Mouse (Mus musculus) adrenal gland, postnatal 4 days (tissue): Measurements from ENCODE around the gene Gm21981. TPM values are rescaled to one million over a fixed set of nuclear protein-coding genes. Genes with fewer than 3 reads are reported as not detected.
"Not testable (repeated sequence)": the region's sequence is repeated elsewhere in the genome, so short reads cannot be mapped to it uniquely, and the experiment has no call there.

Source experiments
- DNase-seq, 2 experiments: peaks; one replicate each; pipeline ENCODE4 v3.0.0; 2021 to 2022; ENCODE audit warnings: low spot score in 2 of 2, mixed read lengths in 2 of 2
- total RNA-seq, 2 experiments: library from RNA; stranded (reverse); gene quantifications; 2 replicates each; pipeline ENCODE4 v1.2.3; 2021

Gm21981 gene
- total RNA-seq, 2 experiments from 2014 or later = 1.5 to 1.7 TPM

DNA sequence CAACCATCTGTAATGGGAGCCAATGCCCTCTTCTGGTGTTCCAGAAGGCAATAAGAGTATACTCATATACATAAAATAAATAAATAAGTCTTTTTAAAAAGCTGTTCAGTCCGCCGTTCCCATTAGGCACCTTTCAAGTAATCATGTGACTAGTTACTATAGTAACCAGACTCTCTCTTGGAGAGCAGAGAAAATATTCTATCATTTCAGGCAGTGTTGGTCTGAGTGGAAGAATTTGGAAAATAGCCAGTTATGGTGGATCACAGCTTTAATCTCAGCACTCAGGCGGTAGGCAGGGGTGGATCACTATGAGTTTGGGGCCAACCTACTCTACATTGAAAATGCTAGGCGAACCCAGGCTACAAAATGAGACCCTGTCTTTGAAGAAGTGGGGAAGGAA, 25.1 kb downstream of the Gm21981 start:
- no peak for DNase-seq

- DNase-seq = no peak
Observed at GRCm38 (mm10) chr17:47664474-47664873, 29.8 kb downstream of the Gm21981 start.

GRCm38 (mm10) chr17:47663009-47663713, 31.1 kb downstream of the Gm21981 start:
- DNase-seq = no peak

GRCm38 (mm10) chr17:47658741-47659243, 35.5 kb downstream of the Gm21981 start:
- DNase-seq = no peak

DNA sequence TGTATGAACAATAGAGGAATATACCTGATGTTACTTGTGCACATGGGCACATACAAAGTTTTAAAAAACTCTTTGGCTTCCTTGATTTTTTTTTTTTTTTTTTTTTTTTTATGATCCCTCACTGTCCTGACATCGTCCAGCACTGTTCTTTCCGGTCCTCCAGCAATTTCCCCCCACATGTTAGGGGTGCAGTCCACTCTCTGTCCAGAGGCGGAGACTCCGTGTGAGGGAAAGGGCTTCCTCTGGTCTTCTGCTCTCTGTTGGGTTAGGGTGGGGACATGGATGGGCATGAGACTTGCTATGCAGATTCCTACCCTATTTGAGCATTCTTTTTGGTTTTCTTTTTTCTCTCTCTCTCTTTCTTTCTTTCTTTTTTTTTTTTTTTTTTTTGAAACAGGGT, 36.4 kb downstream of the Gm21981 start:
- DNase-seq = no peak

DNA sequence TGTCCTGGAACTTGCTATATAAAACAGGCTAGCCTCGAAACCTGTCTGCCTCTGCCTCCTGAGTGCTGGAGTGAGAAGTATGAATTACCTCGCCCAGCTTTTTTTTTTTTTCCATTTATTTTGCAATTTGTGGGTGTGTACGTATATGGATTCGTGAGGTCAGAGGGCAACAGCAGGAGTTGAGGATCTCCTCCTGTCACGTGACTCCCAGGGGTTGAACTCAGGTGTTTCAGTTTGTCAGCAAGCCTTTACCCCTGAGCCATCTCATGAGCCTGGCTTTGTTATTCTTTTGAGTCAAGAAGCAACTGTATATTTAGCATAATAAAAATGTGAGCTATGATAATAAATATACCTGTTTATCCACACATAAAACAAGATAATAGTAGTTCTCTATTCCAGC, 38.6 kb downstream of the Gm21981 start:
- no peak for DNase-seq

GRCm38 (mm10) chr17:47654346-47654745, 39.9 kb downstream of the Gm21981 start:
- DNase-seq = not testable (repeated sequence)

DNA sequence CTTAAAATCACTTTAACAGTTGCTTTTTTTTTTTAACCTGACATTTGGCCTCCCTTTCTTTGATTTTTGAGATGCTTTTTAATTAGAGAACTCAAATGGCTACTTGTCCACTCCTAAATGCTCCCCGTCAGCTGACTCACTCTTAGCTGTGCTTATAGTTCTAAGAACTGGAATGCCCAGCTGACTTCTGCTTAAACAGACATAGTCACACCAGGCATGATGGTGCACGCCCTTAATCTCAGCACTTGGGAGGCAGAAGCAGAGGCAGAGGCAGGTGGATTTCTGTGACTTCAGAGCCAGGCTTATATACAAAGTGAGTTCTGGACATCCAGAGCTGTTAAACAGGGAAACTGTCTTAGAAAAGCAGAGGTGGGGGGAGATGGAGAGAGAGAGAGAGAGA, 42.3 kb downstream of the Gm21981 start:
- no peak for DNase-seq

DNA sequence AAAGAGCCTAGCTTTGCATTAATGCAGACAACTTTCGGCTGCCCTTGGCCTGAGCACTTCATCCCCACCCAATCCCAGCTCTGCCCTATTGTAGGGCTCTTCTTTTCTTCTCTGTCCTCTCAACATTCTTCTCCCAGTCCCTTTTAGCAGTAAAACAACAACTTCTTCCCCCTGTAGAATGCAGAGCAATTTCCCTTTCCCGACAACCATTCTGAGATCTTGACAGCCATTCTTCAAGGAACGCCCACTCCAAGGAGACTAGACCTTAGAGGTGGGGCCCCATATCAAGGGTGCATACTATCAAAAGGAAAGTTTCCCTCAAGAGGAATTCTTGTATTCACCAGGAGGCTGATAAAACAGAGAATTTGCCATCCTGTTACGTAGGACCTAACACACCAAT, 45.3 kb downstream of the Gm21981 start:
- DNase-seq = no peak

DNA sequence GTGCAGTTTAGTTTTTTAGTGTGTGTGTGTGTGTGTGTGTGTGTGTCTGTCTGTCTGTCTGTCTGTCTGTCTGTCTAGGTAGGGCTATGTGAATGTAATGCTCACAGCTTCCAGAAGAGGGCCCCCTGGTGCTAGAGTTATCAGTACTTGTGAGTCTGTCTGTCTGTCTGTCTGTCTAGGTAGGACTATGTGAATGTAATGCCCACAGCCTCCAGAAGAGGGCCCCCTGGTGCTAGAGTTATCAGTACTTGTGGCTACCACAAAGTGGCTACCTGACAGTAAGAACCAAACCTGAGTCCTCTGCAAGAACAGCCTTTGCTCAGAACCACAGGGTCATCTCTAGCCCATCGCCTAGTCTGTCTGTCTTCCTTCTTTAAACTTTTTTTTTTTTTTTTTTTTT, 47.6 kb downstream of the Gm21981 start:
- DNase-seq = peak in 1 of 2 experiments; percentile 40

DNA sequence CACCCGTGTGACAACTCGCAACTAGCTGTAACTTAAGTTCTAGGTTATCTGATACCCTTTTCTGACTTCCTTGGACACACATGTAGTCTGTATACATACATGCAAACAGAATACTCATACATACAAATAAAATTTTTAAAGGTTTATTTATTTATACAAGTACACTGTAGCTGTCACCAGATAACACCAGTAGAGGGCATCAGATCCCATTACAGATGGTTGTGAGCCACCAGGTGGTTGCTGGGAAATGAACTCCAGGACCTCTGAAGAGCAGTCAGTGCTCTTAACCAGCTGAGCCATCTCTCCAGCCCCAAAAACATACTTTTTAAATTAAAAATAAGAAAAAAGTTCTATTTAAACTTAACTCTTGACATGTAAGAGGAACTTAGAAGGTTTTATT, 51.3 kb downstream of the Gm21981 start:
- no peak for DNase-seq

Other genes starting within 250 kb of the Gm21981 start
- 10 to 100 TPM; 31.7 to 38.1 TPM for gene Taf8, start 192.2 kb downstream of the Gm21981 start, total RNA-seq
- 100 to 1,000 TPM; 198 to 200 TPM for gene Ccnd3, start 189.4 kb downstream of the Gm21981 start, total RNA-seq
- gene Bysl, start 83.0 kb downstream of the Gm21981 start, total RNA-seq = 10 to 100 TPM; 12.5 to 14.3 TPM
- 10 to 100 TPM; 40.4 to 40.8 TPM for gene Med20, start 82.9 kb downstream of the Gm21981 start, total RNA-seq
- 1 to 10 TPM; 4.1 to 4.8 TPM for gene Gm20517, start 82.9 kb downstream of the Gm21981 start, total RNA-seq
- 10 to 100 TPM; 12.7 to 13.3 TPM for gene Usp49, start 63.8 kb downstream of the Gm21981 start, total RNA-seq
- gene Tomm6, start 6.1 kb downstream of the Gm21981 start, total RNA-seq = 100 to 1,000 TPM; 189 to 203 TPM
- 10 to 100 TPM in 1 of 2 experiments, 1 to 10 TPM in 1; 9.3 to 12.4 TPM for gene Frs3, start 5.4 kb downstream of the Gm21981 start, total RNA-seq
- gene Prickle4, start 281 bp upstream of the Gm21981 start, total RNA-seq = 1 to 10 TPM; 1.4 to 2.6 TPM
- not detected for gene Pgc, start 32.4 kb upstream of the Gm21981 start, total RNA-seq
- gene Tfeb, start 42.6 kb upstream of the Gm21981 start, total RNA-seq = 10 to 100 TPM; 22.1 to 22.3 TPM
- gene Mdfi, start 140.2 kb upstream of the Gm21981 start, total RNA-seq = 10 to 100 TPM; 10.3 to 12.9 TPM
- gene Foxp4, start 230.2 kb upstream of the Gm21981 start, total RNA-seq = 10 to 100 TPM; 37.8 to 41.2 TPM